Mouse (Mus musculus): ENCODE results near the gene Trappc6a.
"Not testable (repeated sequence)": the region's sequence is repeated elsewhere in the genome, so short reads cannot be mapped to it uniquely, and the experiment has no call there.

The Trappc6a gene

GRCm38 (mm10) chr7:19489525-19489924 is 18.7 kb upstream of the Trappc6a start:
- DNase-seq (ENCODE audit: low spot score in 2 of 2): no peak

DNA sequence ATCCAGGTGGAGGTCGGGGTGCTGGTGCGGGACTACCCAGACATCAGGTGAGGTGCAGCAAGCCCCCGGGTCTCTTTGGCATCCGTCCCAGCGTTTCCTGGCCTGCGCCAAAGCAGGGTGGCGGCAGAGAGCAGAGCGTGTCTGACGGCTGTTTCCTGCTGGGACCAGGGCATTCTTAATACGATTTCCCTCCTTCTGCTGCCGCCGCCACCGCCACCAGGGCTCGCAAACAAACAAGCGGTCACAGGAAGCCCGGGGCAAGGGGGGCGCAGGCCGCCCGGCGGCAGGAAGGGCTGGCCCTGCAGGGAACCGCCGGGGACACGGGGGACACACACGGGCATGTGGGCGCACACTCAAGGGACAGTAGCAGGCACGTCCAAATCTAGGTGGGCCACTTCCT is 16.5 kb upstream of the Trappc6a start:
- DNase-seq (ENCODE audit: low spot score in 2 of 2): no peak

GRCm38 (mm10) chr7:19494751-19495474 is 13.3 kb upstream of the Trappc6a start:
- DNase-seq (ENCODE audit: low spot score in 2 of 2): no peak

- DNase-seq (ENCODE audit: low spot score in 2 of 2): no peak
Measured at GRCm38 (mm10) chr7:19495521-19496213, 12.5 kb upstream of the Trappc6a start.

DNA sequence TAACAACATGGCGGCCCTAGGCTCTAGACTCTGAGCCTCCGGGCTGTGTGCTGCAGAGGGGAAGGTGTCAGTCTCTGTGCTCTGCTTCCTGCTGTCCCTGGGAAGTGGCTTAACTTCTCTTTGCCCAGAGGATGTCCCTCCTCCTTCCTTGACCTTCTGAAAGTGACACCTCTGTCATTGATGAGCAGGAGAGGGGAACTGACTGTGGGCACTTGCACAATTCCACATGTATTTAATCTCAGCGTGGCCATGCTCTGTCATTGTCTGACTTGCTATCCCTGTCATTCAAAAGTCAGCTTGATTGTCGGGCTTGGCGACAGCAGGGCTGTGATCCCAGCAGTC is 12.0 kb upstream of the Trappc6a start:
- DNase-seq (ENCODE audit: low spot score in 2 of 2): no peak

DNA sequence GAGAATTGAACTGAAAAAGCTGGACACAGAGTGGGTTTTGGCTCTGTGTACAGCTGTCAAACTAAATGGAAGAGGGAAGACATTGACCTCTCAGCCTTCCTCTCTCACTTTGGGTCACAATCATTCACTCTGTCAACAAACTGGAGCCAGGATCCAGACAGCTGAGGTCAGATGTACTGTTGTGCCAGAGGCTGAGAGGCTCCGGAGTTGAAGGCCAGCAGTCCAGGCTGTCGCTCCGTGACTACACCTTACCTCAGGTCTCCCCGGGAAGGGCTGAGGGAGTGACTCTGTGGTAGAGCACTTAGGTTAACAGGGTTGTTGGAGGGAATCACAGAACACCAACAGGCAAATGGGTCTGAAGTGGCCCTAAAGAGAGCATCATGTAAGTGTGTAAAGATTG is 9.9 kb upstream of the Trappc6a start:
- DNase-seq (ENCODE audit: low spot score in 2 of 2): no peak

DNA sequence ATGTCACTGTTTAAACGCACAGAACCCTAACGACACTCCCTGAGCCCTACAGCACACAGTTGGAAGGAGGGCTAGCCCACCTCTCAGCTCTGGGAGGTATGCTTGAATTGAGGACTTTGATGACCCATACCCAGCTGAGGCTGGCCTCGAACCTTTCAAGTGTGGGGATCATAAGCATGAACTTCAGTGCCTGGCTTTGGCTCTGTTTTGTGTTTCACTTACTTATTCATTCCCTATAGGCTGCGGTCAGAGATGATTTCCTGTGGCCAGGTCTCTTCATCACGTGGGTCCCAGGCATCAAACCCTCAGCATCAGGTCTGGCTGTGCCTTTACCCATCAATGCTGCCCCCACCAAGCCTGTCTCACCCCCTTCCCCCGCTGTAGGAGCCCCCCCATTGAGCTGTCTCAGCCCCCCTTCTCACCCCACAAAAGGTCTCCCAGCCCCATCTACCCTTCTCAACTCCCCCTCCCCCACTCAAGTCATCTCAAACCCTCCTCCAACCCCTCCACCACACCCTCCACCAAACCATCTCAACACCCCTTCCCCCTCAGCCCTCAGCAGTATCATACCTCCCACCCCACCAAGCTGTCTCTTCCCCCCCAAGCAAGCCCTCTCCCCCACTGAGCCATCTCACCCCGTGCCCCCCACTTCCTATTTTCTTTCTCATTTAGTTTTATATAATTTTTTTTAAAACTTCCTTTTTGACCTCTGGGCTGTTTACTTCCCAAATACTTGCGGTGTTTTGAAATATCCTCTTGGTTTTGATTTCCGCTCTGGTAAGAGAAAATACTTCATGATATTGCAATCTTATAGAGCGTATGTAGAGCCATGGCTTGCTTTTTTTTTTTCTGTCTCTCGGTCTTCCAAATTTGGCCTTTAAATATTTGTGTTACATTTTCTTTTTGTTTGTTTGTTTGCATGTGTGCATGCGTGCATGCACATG is 7.5 kb upstream of the Trappc6a start:
- DNase-seq (ENCODE audit: low spot score in 2 of 2): no peak

- DNase-seq (ENCODE audit: low spot score in 2 of 2): no peak
Measured at GRCm38 (mm10) chr7:19501658-19502057, 6.5 kb upstream of the Trappc6a start.

- DNase-seq (ENCODE audit: low spot score in 2 of 2): no peak
Measured at GRCm38 (mm10) chr7:19503481-19504068, 4.6 kb upstream of the Trappc6a start.

DNA sequence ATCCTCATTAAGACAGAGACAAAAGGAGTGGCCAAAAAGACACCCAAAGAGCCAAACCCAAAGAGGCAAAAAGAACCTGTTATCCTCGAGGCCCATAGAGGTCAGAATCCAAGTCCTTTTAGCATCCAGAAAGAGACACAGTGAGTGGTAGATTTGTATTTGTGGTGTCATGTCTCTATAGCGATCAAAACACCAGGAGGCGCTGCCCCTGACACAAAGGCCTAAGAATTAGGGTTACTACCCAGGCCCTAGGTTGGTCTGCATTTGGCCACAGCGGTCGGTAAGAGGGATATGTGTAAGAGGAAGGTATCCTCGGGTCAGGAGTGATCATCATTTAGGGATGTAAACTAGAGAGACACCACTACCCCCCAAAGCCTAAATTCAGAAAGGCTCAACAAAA is 1.9 kb upstream of the Trappc6a start:
- DNase-seq (ENCODE audit: low spot score in 2 of 2): no peak

GRCm38 (mm10) chr7:19506969-19507611 is 1.1 kb upstream of the Trappc6a start:
- peak in 1 of 2 experiments; percentile 70 for DNase-seq (ENCODE audit: low spot score in 2 of 2)

DNA sequence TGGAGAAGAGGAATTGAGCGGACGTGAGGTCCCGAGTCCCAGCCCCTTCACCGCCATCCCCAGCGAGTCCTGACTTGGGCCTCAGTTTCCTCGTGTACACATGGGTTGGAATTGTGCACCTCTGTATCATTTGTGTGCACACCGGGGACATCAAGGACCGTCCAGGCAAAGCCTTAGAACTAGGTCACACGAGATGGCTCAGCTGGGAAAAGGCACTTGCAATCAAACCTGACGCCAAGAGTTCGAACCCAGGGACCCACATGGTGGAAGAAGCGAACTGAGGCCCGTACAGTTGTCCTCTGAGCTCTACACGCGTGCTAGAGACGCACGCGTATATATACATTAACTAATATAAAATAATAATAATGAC is 598 bp upstream of the Trappc6a start:
- DNase-seq (ENCODE audit: low spot score in 2 of 2): no peak

DNA sequence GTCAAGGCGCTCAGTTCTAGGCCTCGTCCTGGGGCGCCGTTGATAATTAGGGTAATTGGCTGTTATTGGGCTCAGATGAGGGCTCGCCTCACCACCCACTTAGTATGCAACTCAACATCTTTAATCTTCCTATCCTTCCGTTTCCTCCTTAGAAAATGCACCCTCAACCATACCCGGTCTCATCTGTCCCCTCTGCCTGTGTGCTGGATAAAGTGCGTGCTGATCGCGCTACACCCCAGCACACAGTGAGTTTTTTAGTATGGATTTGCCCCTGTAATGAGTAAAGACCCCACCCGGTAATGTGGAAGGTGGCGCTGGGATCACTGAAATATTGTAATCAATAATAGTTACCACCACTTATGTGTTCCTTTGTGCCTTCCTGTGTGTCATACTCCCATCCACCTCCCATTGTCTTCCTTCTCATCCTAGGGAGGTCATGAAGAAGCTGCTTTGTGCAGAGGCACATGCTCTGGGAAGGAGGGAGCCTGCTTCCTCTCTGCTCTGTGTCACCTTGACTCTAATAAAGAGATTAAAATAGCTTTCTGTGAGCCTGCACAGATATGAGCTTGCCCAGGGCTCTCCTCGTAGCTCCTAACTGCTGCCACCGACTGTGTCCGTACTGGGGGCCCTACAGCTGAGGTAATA is 851 bp downstream of the Trappc6a start:
- DNase-seq (ENCODE audit: low spot score in 2 of 2): no peak

- no peak for DNase-seq (ENCODE audit: low spot score in 2 of 2)
Measured at GRCm38 (mm10) chr7:19509786-19510185, 1.6 kb downstream of the Trappc6a start.

- DNase-seq (ENCODE audit: low spot score in 2 of 2): not testable (repeated sequence)
Measured at GRCm38 (mm10) chr7:19511934-19512333, 3.7 kb downstream of the Trappc6a start.

DNA sequence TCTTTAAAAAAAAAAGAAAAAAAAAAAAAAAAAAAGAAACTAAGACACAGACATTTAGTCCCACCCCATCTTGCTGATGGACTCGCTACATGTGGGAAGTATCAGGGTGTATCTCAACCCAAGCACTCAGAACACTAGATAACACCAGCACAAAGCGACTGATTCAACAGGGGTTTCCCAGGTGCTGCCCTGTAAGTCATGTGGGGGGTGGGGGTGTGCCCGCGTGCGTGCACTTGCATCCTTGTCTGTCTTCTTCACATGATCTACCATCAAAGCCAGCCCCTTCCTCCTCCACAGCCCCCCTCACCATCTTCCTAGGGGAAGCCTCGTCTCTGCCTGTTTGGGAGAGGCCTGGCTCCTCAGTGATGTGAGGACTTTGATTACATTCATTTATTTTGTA is 4.2 kb downstream of the Trappc6a start:
- no peak for DNase-seq (ENCODE audit: low spot score in 2 of 2)

DNA sequence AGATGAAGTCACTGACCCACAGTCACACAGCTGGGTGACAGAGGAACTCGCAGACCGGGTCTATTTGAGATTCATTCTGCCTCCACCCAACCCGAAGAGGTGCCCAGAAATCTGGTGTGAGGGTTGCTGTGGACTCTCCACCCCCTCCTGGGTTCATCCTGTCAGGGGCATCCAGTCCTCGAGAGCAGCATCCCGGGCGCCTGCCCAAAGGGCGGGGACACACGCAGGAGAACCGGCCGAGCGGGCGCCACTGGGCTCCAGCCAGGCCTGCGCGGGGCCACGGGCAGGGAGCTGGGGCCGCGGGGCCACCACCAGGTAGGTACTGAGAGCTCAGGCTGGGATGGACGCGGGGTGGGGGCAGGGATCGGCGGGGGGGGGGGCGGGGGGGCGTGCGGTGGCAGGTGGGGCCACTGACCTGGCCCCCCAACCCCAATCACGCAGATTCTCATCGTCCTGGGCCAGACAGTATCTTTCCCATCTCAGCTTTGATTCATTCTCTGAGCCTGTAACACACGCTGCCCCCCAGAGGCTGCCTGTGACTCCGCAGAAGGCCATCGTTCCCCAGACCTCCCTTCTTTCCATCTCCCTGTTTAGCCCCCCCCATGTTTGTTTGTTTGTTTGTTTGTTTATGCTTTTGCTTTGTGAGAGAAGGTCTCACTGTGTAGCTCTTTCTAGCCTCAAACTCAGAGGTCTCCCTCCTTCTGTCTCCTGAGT is 9.6 kb downstream of the Trappc6a start, which contains the start of gene Nkpd1:
Nkpd1 (plus strand) TSS at position 187 of the 714 bp plus-strand sequence.
- no peak for DNase-seq (ENCODE audit: low spot score in 2 of 2)

DNA sequence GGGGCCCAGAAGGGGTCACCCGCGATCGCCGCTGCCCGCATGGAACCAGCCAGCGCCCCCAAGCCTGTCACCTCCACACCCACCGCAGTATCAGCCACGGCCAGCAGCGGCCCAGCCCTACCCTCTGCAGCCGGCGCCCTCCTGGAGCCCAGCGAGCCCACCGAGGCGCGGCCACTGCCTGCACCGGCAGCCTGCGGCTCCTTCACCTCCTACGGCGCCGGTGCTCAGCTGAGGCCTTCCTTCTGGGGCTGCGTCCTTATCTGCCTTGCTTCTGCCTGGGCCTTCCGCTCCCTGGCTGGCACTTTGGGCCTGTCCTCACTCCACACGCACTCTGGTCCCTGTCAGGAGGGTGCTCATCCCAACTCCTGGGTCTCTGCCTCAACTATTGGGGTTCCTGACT is 11.8 kb downstream of the Trappc6a start:
- DNase-seq (ENCODE audit: low spot score in 2 of 2): no peak

GRCm38 (mm10) chr7:19523017-19523756 is 15.0 kb downstream of the Trappc6a start:
- DNase-seq (ENCODE audit: low spot score in 2 of 2): no peak

Measured in frontal cortex, postnatal 10 days (tissue).